Mouse (Mus musculus): Measurements from ENCODE around the gene 1600012H06Rik. TPM values are rescaled to one million over a fixed set of nuclear protein-coding genes. Genes with fewer than 3 reads are reported as not detected.

The 1600012H06Rik gene
- polyA plus RNA-seq, 1 experiment from 2014 or later = 32.7 TPM

Other genes with a start within 250 kb of the 1600012H06Rik start
- gene Thbs2, start 248.9 kb upstream of the 1600012H06Rik start, polyA plus RNA-seq (2018) = not detected in 3 replicates
- gene Wdr27, start within 50 bp of the 1600012H06Rik start, polyA plus RNA-seq (2018) = 0.95 to 3.2 TPM (median 1.8 TPM) in 3 replicates
- gene Phf10, start 18.1 kb downstream of the 1600012H06Rik start, polyA plus RNA-seq (2018) = 35.9 to 63.0 TPM (median 39.2 TPM) in 3 replicates
- 4.2 to 10.6 TPM (median 4.7 TPM) in 3 replicates for gene 9030025P20Rik, start 35.3 kb downstream of the 1600012H06Rik start, polyA plus RNA-seq (2018)
- not detected in 3 replicates for gene Gm3417, start 35.6 kb downstream of the 1600012H06Rik start, polyA plus RNA-seq (2018)
- gene Gm3435, start 67.0 kb downstream of the 1600012H06Rik start, polyA plus RNA-seq (2018) = 2.4 to 5.5 TPM (median 2.7 TPM) in 3 replicates
- 29.8 to 80.0 TPM (median 31.1 TPM) in 3 replicates for gene Ermard, start 98.0 kb downstream of the 1600012H06Rik start, polyA plus RNA-seq (2018)
- not detected in 3 replicates for gene Tcte3, start 98.3 kb downstream of the 1600012H06Rik start, polyA plus RNA-seq (2018)
- gene Gm3448, start 98.4 kb downstream of the 1600012H06Rik start, polyA plus RNA-seq (2018) = 0.29 to 0.63 TPM (median 0.51 TPM) in 3 replicates

Measured in macrophage (primary cell).